Mouse (Mus musculus): Measurements from ENCODE around the gene Itga6. TPM values are rescaled to one million over a fixed set of nuclear protein-coding genes. Genes with fewer than 3 reads are reported as not detected.

Itga6 gene
- total and polyA plus RNA-seq, 3 experiments: 31.8 to 65.8 (median 45.3) TPM

DNA sequence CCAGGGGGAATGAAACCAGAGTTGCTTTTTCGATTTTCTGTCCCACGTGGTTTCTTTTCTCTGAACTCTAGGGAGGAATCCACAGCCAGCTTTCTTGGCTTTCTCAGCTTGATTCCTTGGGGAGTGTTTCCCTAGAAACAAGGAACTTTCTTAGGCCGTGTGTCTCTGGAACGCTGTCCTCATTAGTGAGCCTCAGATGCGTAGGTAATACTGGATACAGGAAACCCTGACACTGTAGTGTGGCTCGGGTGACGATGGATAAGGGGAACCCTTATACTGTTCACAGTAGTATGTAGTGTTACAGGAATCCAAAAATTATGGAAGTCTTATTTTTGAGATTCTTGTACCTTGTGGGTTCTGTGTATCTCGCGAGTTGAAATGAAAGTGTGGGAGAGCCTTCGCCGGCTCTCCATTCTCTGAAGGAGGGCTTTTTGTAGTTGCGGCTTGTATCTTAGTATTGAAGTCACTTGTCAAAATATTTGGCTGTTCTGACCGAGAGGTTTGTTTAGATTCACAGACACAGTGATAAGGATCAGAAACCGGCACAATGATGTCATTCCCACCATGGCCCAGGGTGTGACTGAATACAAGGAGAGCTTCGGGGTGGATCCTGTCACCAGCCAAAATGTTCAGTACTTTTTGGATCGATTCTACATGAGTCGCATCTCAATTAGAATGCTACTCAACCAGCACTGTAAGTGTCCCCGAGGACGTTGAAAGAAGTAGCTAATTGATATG is 137.7 kb downstream of the Itga6 start:
- intact Hi-C loops (cut with DNase I): no loop called here
- DNase-seq: no peak
- Histone ChIP-seq H3K27me3 (ENCODE audit: control insufficient read depth, insufficient read depth, low read length) (no peaks in the 10 kb centered on the region), H3K9ac (ENCODE audit: low read depth, low read length) (no peak overlapping the region), H3K4me1 (ENCODE audit: control insufficient read depth, insufficient read depth, low read length) (no peaks in the 10 kb centered on the region; the same call in 1 of the 2 replicates), H3K79me2 (replicated peaks; ENCODE audit: control insufficient read depth, insufficient read depth, low read length) (no peaks in the 10 kb centered on the region), H3K27ac (no peak overlapping the region), H3K36me3 (ENCODE audit: control insufficient read depth, insufficient read depth, low read length) (no peaks in the 10 kb centered on the region), H3K4me3 (no peak overlapping the region)
- TF ChIP-seq POLR2A (IDR thresholded peaks at IDR 0.05; ENCODE audit: insufficient read depth, low read depth, low read length) (no peak), EP300 (IDR thresholded peaks at IDR 0.05; ENCODE audit: insufficient read depth, low read depth, low read length) (no peak), CTCF (IDR thresholded peaks at IDR 0.05) (no peak)
- 74% methylated on average over 19 of the region's 19 CpGs for WGBS

DNA sequence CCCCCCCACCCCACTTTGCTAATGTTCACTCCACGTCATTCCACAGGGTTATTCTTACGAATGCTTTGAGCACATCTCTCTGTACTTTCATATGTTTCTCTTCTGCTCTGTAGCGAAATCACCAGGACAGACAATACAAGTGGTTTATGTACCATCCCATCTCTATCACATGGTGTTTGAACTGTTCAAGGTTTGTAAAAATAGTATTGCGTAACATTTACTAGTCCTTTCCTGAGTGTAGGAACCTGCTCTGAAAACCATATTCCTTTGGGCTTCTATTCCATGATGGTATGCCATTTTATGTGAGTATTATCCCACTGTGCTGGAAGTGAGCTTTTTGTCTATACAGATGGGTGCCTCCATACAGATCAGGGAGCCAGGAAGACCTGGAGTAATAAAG is 141.9 kb downstream of the Itga6 start:
- no peaks in the 10 kb centered on the region; the same call in 1 of the 2 replicates for H3K36me3 ChIP-seq (ENCODE audit: control insufficient read depth, insufficient read depth, low read length)
- 96% methylated on average over 4 of the region's 4 CpGs for WGBS

DNA sequence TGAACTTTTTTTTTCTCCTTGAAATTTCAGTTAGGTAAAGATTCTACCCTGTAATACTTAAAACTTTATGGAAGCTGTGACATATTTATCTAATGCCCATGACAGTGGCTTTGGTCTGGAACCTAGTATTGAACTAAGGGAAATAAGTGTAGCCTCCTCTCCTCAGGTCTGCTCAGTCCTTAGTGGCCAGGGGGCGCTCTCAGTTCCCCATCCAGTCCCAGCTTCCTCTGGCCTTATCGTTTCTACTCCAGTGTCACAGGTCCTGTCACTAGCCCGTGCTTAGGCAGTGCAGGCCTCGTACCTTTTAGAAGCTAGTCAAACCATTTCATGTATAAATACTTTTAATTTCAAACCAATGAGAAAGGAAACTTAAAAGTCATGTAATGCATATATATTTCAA is 143.0 kb downstream of the Itga6 start:
- Histone ChIP-seq H3K4me1 (ENCODE audit: control insufficient read depth, insufficient read depth, low read length) (peaks cover 1% of the 10 kb centered on the region; the same call in 1 of the 2 replicates), H3K79me2 (replicated peaks; ENCODE audit: control insufficient read depth, insufficient read depth, low read length) (no peaks in the 10 kb centered on the region), H3K36me3 (ENCODE audit: control insufficient read depth, insufficient read depth, low read length) (no peaks in the 10 kb centered on the region; the same call in 1 of the 2 replicates), H3K27me3 (ENCODE audit: control insufficient read depth, insufficient read depth, low read length) (no peaks in the 10 kb centered on the region), H3K27ac (no peak overlapping the region), H3K9ac (ENCODE audit: low read depth, low read length) (no peak overlapping the region), H3K4me3 (no peak overlapping the region)
- intact Hi-C loops (cut with DNase I): no loop called here
- no peak for DNase-seq
- no peak for TF ChIP-seq CTCF (IDR thresholded peaks at IDR 0.05)
- no peak for TF ChIP-seq EP300 (IDR thresholded peaks at IDR 0.05; ENCODE audit: insufficient read depth, low read depth, low read length)
- TF ChIP-seq POLR2A (IDR thresholded peaks at IDR 0.05; ENCODE audit: insufficient read depth, low read depth, low read length): no peak
- WGBS: 66% methylated on average over 4 of the region's 4 CpGs

More for the DNA sequence above, 141.9 kb downstream of the Itga6 start:
- no peak for TF ChIP-seq EP300 (IDR thresholded peaks at IDR 0.05; ENCODE audit: insufficient read depth, low read depth, low read length)
- no peak for TF ChIP-seq POLR2A (IDR thresholded peaks at IDR 0.05; ENCODE audit: insufficient read depth, low read depth, low read length)
- no peak for TF ChIP-seq CTCF (IDR thresholded peaks at IDR 0.05)
- Histone ChIP-seq H3K9ac (ENCODE audit: low read depth, low read length) (no peak overlapping the region), H3K4me3 (no peak overlapping the region), H3K79me2 (replicated peaks; ENCODE audit: control insufficient read depth, insufficient read depth, low read length) (no peaks in the 10 kb centered on the region), H3K4me1 (ENCODE audit: control insufficient read depth, insufficient read depth, low read length) (no peaks in the 10 kb centered on the region), H3K27ac (no peak overlapping the region), H3K27me3 (ENCODE audit: control insufficient read depth, insufficient read depth, low read length) (no peaks in the 10 kb centered on the region)
- intact Hi-C loops (cut with DNase I): no loop called here
- no peak for DNase-seq

DNA sequence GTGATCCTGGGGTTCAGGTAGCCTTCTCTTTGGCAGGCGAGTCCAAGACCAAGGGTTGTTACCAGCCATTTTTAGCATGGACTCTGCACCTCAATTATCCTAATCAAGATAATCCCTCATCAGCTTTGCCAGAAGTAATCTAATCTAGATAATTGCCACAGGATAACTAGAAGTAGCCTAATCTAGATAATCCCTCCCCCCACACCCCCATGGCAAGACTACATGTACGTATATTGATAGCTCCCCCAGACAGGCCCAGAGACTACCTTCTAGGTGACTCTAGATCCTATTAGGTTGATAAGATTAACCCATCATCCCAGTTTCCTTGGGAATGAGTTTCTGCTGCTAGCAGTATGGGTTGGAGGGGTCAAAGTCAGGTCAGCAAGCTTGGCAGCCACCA is 146.1 kb downstream of the Itga6 start:
- Histone ChIP-seq H3K9ac (ENCODE audit: low read depth, low read length) (no peak overlapping the region), H3K27ac (no peak overlapping the region), H3K79me2 (replicated peaks; ENCODE audit: control insufficient read depth, insufficient read depth, low read length) (no peaks in the 10 kb centered on the region), H3K4me1 (ENCODE audit: control insufficient read depth, insufficient read depth, low read length) (peaks cover 1% of the 10 kb centered on the region; the same call in 1 of the 2 replicates), H3K36me3 (ENCODE audit: control insufficient read depth, insufficient read depth, low read length) (no peaks in the 10 kb centered on the region; the same call in 1 of the 2 replicates), H3K4me3 (no peak overlapping the region), H3K27me3 (ENCODE audit: control insufficient read depth, insufficient read depth, low read length) (no peaks in the 10 kb centered on the region)
- WGBS: 91% methylated on average over 2 of the region's 2 CpGs
- TF ChIP-seq POLR2A (IDR thresholded peaks at IDR 0.05; ENCODE audit: insufficient read depth, low read depth, low read length) (no peak), EP300 (IDR thresholded peaks at IDR 0.05; ENCODE audit: insufficient read depth, low read depth, low read length) (no peak), CTCF (IDR thresholded peaks at IDR 0.05) (no peak)
- DNase-seq: no peak
- intact Hi-C loops (cut with DNase I): no loop called here

DNA sequence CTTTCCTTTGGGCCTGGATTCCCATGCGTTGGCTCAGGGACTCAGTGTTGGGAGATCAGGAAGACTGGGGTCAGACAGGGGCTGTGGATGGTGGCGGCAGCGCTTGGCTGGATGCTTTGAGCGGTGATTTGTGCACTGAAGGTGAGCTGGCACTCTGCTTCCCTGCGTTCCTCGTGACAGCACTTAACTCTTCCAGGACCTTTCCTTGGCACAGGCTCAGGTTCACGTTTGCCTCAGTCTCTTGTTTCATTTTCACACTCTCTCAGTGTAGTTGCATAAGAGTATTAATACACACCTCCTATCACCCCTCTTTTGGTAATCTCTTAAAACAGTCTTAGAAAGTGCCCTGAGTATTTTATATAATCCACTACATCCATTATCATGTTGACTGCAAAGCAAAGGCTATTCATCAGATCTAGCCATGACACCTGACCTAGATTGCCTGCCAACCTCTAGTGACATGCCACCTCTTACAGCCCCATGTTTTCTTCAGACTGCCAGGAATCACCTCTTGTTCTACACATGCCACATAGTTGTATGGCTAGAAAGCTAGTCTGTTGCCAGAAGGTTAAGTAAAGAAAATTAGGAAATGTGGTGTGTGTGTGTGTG is 147.4 kb downstream of the Itga6 start:
- Histone ChIP-seq H3K9ac (ENCODE audit: low read depth, low read length) (no peak overlapping the region), H3K4me3 (no peak overlapping the region), H3K4me1 (ENCODE audit: control insufficient read depth, insufficient read depth, low read length) (peaks cover 1% of the 10 kb centered on the region; the same call in 1 of the 2 replicates), H3K27me3 (ENCODE audit: control insufficient read depth, insufficient read depth, low read length) (no peaks in the 10 kb centered on the region), H3K36me3 (ENCODE audit: control insufficient read depth, insufficient read depth, low read length) (no peaks in the 10 kb centered on the region; the same call in 1 of the 2 replicates), H3K79me2 (replicated peaks; ENCODE audit: control insufficient read depth, insufficient read depth, low read length) (no peaks in the 10 kb centered on the region), H3K27ac (peak overlapping the region; percentile 31; the same call in 1 of the 2 replicates)
- 55% methylated on average over 7 of the region's 7 CpGs for WGBS
- TF ChIP-seq CTCF (IDR thresholded peaks at IDR 0.05) (no peak), EP300 (IDR thresholded peaks at IDR 0.05; ENCODE audit: insufficient read depth, low read depth, low read length) (0 out of 2 replicates have a peak, but pooled peaks have one; percentile 10)
- DNase-seq: peak in 1 of 2 experiments; percentile 18
- intact Hi-C loops (cut with DNase I): no loop called here

Measured in heart, adult 2 months (tissue).